Mouse (Mus musculus): ENCODE data around the gene Ppfia3.
A peak's percentile ranks its signal among the peaks of the same experiment; 100 is the strongest.

Ppfia3 gene

DNA sequence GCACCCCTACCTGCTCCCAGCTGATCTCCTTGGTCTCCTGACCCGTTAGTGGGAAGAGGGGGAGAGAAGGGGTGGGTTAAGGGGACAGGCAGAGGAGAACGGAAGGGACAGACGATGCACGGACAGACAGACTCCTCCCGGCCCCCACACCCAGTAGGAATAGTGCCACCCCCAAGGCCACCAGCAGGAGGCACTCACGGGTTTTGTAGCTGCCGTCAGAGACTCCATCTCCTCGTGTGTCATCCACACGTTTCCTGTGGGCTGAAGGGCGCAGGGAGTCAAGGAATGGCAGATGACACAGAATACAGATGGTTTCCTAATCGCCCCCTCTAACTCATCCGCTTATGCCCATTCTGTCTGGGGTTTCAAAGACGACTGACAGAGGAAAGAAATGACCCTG is 23.3 kb downstream of the Ppfia3 start:
- DNase-seq (ENCODE audit: low spot score), result no peak

GRCm38 (mm10) chr7:45342081-45342480 is 24.7 kb downstream of the Ppfia3 start:
- no peak for DNase-seq (ENCODE audit: low spot score)

DNA sequence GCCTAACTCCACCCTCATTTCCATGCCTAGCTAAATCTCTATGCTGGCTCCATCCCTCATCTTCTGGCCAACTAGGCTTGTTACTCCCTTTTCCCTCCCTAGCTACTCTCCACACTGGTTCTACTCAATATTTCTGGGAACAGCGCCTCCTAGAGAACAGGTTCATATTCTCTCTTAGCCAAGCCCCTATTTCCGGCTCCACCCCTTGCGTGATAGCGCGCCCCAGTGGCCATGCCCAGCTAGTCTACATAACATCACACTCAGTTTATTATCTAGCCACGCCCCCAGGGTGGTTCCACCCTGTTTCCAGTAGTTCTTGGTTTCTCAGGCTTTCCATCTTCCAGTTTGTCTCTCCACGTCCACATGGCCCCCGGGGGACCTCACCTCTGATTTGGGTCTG is 25.5 kb downstream of the Ppfia3 start:
- peak; percentile 79 for DNase-seq (ENCODE audit: low spot score)

GRCm38 (mm10) chr7:45340669-45341068 is 26.1 kb downstream of the Ppfia3 start:
- DNase-seq (ENCODE audit: low spot score), result peak; percentile 66

DNA sequence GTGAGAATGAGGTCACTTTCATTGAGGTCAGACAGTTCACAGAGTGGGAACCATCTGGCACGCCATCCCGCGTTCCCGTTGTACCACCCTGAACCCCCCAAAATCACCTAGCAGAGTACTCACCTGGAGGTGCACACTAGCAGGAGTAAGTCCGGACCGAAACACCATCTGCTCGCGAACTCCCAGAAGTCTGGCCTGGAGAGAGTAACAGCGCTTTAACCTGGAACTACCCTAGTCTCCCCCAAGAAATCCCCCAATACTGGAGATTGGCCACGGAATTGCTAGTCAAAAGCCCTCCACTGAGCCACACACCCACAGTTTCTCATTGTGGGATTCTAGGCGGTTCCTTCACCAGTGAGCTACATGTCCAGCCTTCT is 26.8 kb downstream of the Ppfia3 start:
- no peak for DNase-seq (ENCODE audit: low spot score)

DNA sequence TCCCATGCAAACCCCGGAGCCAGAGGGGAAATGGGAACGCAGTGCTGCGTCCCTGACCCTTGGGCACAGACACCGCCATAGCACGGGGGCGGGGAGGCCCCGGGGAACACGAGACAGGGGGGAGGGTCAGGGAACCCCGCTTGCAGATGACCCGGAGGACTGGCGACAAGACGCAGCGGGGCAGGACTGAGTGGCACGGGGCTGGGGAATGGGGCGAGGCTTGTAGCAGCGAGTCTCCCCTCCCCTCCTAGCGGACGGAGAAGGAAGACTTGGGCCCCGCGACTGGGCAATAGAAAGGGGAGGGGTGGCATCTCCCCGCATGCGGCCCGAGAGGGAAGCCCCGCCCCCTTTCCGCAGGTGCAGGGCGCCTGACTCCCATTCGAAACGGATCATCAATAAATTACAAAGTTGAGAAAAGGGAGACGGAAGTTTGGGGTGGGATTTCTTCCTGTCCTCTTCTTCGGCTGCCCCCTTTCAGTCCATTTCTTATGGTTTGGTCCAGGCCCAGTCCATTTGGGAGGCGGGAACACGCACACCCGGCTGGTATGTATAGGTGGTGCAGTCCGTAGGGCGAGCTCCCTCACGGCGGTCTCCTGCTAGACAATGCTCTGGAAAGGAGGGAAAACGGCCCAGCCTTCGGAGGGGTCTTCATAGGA is 27.3 kb downstream of the Ppfia3 start:
- peak; percentile 80 for DNase-seq (ENCODE audit: low spot score)

- DNase-seq (ENCODE audit: low spot score), result peak; percentile 47
These were observed 28.5 kb downstream of the Ppfia3 start for GRCm38 (mm10) chr7:45338161-45338911.

GRCm38 (mm10) chr7:45337469-45337868 is 29.4 kb downstream of the Ppfia3 start:
- DNase-seq (ENCODE audit: low spot score), result no peak

DNA sequence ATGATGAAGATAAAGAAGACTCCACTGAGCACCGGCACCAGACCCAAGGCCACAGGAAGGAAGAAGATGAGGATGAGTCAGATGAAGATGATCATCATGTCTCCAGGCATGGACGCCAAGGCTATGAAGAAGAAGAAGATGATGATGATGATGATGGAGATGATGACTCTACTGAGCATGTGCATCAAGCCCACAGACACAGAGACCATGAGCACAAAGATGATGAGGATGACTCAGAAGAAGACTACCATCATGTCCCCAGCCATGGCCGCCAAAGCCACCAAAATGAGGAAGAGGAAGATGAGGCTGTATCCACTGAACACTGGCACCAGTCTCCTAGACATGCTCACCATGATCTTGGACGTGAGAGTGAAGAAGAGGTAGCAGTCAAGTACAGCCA is 30.5 kb downstream of the Ppfia3 start:
- no peak for DNase-seq (ENCODE audit: low spot score)

- no peak for DNase-seq (ENCODE audit: low spot score)
These were observed 31.8 kb downstream of the Ppfia3 start, which contains the start of gene Hrc for GRCm38 (mm10) chr7:45335056-45335455. Gene Hrc, plus strand, starts transcription at chr7:45335290.

GRCm38 (mm10) chr7:45334605-45335004 is 32.2 kb downstream of the Ppfia3 start:
- DNase-seq (ENCODE audit: low spot score), result no peak

- DNase-seq (ENCODE audit: low spot score), result peak; percentile 87
These were observed 33.3 kb downstream of the Ppfia3 start, which contains the start of gene Trpm4 for GRCm38 (mm10) chr7:45333431-45333982. Gene Trpm4, minus strand, starts transcription at chr7:45333780.

DNA sequence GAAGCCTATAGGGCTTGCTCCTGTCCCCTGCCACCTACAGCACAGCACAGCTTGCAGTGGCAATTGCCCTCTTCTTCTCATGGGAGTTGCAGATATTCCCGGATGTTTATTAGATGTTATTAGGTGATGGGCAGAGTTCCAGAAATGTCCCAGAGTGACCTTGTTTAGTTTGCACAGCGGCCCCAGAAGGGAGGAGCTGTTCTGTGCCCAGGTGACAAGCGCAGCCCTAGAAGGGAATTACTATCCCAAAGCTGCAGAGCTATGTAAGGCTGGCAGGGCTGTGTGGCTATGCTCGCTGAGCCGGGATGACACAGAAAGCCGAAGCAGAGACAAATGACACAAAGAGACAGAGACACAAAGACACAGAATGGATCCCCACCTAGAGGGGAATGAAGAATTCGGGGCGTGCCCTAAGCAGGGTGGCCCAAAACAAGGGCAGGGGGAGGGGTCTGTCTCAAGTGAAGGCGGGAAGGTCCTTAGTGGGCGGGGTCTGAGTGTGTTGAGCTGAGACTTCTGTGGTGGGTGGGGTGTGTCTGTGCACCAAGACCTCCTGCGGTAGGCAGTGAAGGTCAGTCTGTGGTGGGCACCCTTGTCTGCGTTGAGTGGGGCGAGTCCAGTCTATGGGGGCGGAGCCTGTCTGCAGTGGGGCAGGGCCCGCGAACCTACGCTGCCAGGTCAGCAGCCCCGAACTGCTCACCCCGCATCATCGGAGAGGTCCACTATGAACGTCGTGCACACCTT is 34.0 kb downstream of the Ppfia3 start:
- peak; percentile 61 for DNase-seq (ENCODE audit: low spot score)

GRCm38 (mm10) chr7:45331502-45331901 is 35.3 kb downstream of the Ppfia3 start:
- no peak for DNase-seq (ENCODE audit: low spot score)

DNA sequence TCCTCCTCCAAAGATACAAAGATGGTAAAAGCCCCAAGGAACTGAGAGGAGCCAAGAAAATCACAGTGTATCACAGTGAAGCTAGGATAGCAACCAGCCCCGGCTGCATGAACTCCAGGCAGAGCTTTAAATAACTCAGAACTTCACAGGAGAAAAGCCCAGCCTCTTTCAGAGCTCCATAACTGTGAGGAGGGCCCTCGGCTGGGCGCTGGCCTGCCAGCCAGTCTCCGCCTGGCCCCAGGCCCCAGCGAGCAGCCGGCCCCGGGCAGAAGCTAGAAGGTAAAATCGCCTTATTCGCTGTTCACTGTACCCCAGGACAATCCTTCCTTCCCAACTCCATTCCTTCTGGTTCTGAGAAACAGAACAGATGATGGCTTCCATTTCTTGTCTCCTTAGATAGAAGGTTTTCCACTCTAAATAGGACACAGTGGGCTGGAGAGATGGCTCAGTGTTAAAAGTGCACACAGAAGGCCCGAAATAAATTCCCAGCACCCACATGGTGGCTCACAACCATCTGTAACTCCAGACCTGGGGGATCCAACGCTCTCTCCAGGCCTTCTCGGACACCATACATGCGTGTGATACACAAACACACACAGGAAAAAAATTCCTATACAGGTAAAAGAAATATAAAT is 37.9 kb downstream of the Ppfia3 start:
- DNase-seq (ENCODE audit: low spot score), result no peak

- no peak for DNase-seq (ENCODE audit: low spot score)
These were observed 41.0 kb downstream of the Ppfia3 start for GRCm38 (mm10) chr7:45325800-45326199.

- DNase-seq (ENCODE audit: low spot score), result no peak
These were observed 43.8 kb downstream of the Ppfia3 start for GRCm38 (mm10) chr7:45323069-45323468.

GRCm38 (mm10) chr7:45322245-45322644 is 44.6 kb downstream of the Ppfia3 start:
- DNase-seq (ENCODE audit: low spot score), result no peak

DNA sequence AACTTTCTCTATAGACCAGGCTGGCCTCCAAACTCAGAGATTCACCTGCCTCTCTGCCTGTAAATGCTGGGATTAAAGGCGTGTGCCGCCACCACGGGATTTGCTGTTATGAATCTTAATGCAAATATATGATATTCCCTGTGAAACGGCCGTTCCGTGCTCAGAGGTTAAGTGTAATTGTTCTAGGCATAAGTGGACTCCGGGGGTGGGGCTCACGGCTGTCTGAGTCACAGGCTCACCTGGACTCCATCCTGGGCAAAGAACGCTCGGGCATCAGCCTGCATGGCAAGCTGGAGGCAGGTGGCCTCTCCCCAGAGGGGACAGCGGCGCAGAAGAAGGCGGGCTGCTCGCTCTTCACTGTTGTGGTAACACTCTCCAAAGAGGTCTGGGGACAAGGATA is 50.3 kb downstream of the Ppfia3 start:
- DNase-seq (ENCODE audit: low spot score), result no peak

GRCm38 (mm10) chr7:45315182-45315701 is 51.6 kb downstream of the Ppfia3 start:
- DNase-seq (ENCODE audit: low spot score), result no peak

- DNase-seq (ENCODE audit: low spot score), result no peak
These were observed 53.3 kb downstream of the Ppfia3 start for GRCm38 (mm10) chr7:45313495-45313894.

All from ovary, postnatal 36 days (tissue).